Mouse (Mus musculus) 416B (cell line): ENCODE data around the gene Rasgef1a.
A peak's percentile ranks its signal among the peaks of the same experiment; 100 is the strongest.

Experiments used
- DNase-seq: peaks from one replicate; pipeline ENCODE4 v3.0.0; 2011; ENCODE audit warnings: low read depth

Rasgef1a gene

DNA sequence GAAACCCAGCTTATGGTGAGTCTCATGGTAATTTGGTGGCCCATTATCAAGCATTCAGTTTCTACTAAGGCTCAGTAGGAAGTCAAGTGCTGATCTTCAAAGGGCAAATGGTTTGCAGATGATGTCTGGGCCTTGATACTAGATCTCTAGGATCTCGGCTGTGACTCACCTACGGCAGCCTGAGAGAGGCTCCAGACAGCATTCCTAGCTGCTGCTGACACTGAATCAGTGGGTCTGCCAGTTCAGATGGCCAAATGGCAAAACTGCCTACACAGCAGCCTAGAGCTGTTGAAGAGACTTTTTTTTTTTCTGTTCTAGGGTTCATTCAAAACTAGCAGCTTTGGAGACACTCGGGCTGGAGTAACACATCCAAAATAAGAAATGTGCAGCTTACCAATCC is 15.8 kb downstream of the Rasgef1a start:
- no peak for DNase-seq

DNA sequence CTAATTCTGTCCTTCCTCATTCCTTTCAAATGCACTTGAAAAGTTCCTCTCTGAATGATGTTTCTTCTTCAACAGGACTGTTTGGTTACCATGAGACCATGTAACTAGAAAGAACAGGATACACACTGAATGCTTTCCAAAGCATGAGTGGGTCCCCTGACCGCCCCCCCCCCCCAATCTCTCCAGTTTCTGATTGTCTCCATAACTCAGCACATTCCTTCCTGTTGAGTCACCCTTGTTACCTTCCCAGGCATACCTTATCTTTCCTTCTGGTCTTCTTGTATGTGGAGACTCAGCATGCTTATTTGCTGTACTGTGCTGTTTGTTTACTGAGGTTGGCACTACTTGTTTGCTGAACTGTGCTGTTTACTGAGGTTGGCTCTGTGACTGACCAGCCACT is 20.2 kb downstream of the Rasgef1a start:
- DNase-seq = no peak

DNA sequence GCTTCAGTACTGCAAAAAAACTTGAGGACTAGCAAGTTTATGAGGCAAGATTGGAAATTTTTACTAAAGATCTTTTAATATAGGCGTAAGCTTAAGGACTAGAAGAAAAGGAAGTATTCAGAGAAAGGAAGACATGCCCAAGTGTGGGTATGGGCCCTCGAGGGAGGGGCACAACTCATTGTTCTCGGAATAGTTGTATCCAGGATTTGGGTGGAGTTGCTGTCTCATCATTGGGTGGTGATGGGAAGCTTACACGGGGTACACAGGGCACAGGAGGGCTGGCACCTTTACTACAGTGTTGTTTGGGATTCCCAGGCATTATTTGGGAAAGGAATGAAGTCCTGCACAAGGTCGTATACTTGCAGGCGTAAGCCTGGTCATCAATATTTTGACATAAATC is 24.4 kb downstream of the Rasgef1a start:
- no peak for DNase-seq

DNA sequence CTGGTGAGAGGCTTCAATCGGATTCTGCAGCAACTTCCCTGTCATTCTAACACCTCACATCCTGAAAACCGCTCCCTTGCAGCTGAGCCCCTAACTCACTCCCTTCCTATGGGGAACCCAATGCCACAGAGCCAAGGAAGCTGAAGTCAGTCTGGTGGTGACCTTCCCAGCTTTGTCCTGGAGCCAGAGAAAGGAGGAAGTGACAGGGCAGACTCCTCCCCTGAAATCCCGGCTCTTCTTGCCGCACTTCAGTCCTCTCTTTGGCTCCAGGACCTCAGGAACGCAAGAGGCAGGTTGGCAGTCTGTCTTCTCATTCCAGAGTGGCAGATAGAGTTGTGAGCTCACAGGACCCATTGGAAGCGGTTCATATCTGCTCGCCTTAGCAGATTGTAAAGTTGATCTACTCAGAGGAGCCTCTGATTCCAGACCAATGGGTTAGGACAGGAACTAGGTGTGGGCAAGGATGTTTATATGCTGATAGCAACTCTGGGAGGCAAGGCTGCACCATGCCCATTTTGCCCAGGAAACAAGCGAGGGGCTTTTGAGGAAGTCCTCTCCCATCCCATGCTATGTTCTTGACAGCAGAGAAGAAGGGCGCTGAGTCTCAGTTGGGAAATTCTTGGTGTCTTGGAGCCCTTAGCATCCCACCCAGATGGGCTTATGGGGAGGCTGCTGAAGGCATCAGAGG is 25.0 kb downstream of the Rasgef1a start:
- DNase-seq = no peak

DNA sequence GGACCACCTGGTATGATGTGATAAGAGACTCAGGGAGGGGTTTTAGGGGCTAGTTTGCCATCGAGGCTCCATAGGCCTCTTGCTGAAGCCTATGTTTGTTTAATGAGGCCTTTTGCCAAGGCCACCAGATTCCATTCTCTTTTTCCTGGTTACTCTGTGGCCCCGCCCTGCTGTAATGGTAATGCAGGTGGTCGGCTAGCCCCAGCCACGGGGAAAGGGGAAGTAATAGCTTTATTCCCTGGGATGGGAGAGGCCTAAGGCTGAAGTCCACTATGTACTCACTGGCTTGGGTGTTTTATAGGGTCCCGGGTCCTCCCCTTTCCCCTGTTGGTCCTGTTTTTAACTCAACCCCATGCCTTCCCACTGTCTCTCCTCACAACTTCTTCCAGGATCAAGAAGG is 25.6 kb downstream of the Rasgef1a start:
- DNase-seq = no peak

DNA sequence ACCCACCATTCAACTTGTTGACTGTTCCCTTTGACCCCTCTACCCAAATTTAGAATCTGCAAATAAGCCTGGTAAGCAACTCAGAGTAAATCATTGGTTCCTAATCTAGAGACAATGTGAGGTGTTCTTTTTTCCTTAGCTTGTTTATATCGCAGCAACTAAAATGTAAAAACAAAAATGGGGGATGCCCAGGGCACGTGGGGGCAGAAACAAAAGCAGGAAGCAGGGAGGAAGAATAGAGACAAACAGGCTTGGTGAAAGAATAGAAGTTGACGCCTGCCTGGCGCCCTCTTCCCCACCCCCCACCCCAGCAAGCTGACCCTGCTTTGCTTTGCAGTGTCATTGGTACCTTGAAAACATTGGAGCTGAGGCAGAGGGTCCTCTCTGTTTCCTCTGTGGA is 33.9 kb downstream of the Rasgef1a start:
- DNase-seq = no peak

DNA sequence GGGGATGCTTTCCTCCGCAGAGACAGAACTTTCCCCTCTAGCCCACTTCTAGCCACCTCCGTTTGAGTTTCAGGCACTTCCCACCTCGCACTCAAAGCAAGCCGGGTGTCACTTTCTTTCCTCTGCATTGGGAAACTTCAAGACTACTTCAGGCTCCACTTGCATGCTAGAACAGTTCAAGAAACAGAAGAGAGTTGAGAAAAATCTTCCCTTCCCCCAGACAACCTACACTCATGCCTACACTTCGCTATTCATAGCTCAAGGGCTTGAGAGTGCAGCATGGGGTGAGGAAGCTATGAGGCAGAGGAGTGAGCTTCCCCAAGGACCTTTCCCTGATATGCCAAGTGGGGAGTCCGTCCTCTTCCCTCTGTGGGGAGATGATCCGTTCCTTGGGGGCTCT is 34.7 kb downstream of the Rasgef1a start:
- no peak for DNase-seq

DNA sequence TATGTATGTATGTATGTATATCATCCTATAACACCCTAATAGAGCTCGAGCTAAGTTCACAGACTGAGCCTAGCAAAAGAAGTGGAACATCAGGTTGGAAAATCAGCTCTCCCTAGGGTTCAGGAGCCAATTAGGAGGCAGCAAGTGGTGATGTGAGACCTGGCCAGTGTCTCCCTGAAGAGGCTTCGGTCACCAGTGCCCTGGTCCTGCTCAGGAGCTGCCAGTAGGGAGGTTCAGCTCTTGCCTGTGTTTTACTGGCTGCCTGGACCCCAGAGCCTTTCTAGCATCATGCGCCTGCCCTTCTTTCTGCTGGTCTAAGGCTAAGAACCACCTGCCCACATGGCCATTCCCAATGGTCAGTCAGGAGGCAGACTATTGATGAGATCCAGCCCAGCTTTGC is 35.3 kb downstream of the Rasgef1a start:
- no peak for DNase-seq

DNA sequence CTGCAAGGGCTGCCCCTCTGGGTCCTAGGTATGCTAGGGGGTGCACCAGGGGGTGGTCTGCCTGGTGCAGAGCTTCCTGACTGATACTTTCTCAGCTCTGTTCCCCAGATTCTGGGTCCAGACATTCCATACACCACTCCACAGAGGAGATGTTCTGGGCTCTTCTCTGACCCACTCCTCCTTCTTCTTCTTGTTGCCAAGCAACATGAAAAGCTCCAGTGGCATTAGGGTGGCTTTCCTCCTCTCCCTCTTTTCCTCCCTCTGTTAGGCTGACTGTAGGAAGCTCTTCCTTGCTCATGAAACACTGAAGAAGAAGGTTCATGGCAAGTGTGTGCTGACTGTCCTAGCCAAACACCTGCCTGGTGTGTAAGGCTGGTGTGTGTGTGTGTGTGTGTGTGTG is 35.7 kb downstream of the Rasgef1a start:
- no peak for DNase-seq

DNA sequence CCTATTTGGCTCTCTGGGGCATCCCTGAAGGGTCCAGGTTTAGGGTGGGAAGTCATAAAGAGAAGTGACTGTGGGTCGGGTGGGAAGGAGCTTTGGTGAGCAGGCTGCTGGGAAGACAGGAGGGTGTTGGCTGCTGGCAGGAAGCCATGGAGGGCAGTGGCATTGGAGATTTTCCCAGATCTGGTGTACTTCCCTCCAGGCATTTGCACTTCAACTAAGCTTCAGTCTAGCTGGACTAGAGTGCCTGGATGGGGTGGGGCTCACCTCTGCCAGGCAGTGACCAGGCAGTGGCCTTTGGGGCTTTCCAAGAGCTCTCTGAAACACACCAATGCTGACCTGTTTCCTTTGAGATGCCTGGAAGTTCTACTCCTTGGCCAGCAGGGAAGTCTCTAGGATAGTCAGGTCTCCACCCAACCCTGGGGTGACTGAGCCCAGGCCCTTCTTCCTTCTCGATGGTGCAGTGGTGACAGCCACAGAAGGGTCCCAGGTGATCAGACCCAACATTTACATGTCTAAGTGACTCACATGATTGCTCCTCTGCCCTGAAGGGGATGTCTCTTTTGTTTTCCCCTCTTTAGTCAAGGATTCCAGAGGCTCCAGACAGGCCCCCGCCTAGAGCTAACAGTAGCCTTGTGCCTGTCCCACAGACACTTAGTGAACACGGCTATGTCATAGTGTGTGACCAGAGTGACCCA is 36.7 kb downstream of the Rasgef1a start:
- no peak for DNase-seq

DNA sequence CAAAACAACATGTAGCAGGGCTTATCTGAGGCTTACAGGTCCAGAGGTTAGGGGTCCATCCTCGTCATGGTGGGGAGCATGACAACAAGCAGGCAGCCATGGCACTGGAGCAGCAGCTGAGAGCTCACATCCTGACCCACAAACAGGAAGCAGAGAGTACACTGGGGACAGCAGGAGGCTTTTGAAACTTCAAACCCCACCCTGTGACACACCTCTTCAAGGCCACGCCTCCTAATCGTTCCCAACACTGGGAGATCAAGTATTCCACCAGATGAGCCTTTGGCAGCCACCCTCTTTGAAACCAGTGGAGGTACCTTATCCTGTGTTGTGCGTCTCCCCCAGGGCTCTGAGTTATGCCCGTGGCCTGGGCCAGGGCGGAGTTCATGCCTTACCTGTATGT is 38.5 kb downstream of the Rasgef1a start:
- DNase-seq = no peak

DNA sequence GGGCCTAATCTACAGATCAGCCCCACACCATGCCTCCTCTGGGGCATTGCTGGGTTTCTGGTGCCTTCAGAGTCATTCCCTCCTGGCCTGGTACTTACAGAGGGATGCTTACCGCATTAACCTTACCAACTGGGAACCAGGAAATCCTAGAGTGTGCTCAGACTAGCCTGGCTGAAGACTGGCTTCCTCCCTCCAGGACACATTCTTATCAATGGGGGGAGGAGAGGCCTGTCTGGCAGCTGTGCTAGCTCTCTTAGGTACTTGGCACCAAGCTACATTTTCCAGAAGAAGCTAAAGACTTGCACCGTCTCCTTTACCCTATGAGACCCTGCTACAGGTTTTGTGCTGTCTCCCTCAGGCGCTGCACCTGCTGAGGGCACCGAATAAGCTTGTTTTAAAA is 40.2 kb downstream of the Rasgef1a start:
- DNase-seq = no peak

DNA sequence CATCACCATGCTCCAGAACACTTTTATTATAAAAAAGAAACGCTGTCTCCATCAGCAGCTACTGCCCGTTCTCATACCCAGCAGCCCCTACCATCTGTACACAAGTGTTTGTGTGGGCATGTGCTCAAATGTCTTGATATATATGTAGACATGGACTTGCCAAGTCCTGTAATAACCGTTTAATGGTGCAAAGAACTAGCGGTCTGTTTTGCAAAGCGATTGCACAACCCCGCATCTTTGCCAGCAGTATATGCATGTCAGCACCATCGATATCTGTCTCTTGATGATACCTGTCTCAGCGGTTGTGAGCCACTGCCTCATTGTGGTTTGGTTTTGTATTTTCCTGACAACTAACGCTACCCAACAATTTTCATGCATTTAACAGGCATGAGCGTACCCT is 44.0 kb downstream of the Rasgef1a start:
- DNase-seq = peak; percentile 20

DNA sequence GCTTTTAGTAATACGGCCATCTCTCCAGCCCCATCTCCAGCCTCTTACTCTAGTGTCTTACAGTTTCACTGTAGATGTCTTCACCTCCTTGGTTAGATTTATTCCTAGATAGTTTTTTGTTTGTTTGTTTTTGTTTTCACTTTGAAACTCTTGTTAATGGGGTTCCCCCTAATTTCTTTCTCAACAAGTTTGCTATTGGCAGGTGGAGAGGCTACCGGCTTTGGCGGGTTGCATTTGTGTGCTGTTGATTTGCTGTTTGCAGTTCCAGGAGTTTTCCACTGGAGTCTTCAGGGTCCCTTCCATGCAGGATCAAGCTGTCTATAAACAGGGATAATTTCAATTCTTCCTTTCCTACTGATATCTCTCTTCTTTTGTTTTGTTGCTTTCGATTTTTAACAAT is 50.0 kb downstream of the Rasgef1a start:
- DNase-seq = no peak

DNA sequence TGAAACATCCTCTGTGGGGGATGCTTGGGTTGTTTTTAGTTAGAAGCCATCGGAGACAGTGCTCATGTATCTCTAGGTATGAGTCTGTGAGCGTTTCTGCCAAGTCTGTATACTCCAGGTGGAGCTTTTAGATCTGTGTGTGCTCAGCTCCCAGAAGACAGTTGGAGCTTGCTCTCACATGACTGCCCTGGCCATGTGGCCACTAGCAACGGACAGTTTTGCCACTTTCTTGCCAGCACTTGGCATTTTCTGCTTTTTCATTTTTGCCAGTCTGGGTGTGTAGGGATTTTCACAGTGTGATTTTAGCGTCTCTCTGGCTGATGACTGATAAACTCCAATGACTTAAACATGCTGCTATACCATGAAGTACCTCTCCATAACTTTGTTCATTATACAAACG is 52.0 kb downstream of the Rasgef1a start:
- DNase-seq = no peak

DNA sequence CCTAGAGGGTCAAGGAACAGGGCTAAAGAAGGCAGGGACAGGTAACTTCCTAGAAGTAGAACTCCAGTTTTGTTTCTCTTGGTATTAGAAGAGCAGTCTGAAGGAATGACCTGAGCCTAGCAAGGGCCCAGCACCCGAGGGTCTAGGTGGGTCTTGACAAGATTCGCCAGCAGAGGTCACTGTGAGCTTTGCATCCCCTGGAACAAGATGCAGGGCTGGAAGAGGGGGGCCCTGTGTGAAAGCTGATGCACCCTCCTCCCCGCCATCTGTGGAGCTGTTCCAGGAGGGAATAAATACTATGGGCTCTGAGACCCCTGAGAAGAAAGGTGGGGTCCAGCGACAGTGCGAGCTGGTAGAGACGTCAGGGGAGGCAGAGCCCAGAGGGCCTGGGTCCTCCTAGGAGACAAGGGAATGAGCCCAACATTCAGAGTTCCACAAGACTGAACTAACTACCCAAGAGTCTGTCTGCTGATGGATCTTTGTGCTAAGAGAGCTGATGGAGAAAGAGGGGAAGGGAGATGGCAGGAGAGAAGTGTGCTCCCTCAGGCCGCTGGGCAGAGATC is 53.8 kb downstream of the Rasgef1a start:
- DNase-seq = peak; percentile 62

DNA sequence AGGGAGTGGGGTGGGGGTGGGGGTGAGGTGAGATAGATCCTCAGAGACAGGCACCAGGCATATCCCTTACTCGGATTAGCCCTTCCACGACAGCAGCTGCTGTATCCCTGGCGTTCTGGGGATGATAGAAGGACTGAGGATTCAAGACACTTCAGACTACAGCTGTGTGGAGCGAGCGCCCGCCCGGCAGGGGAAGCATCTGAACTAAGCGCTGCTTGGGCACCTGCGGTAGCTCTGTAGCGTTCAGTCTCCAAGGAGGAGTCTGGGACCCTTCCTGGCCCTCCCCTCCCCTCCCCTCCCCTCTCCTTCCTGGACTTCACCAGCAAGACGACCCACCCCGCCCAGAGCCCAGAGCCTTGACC is 54.6 kb downstream of the Rasgef1a start:
- no peak for DNase-seq

DNA sequence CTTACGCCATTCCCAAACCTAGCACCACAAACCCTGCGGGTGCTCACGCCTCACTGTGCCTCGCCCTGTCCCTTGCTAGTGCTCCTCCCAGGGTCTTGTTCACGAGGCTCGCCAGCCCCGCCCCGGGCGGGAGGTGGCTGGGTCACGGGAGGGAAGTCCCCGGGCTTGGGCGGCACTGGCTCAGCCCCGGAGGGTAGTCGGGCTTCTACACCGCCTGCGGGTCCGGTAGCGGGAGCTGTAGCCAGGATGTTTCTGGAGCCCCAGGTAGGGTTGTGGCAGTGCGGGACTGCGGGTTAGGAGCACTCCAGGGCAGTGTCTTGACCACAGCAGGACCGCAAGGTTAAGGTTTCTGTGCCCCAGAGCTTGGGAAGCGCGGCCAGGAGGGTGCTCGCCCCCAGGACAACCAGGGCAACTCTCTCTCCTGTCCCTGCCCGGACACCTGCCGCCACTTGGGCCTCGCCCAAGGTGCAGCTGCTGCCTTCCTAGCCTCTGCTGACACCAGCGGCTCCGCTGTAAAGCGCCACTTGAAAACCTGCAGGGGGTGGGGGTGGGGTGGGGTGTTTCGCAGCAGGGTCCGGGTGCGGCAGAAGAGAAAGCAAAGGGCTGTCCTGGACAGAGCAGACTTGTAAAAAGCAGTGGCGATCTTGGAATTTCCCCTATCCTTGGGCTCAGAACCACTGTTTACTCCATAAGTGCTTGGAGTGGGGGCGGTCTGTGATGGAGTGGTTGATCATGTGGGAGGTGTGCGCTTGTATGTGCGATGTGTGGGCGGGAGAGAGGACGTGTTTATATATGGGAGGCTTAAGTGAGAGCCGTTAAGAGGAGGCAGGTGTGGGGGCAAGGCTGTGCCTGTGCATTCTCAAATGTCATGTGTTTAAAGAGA is 55.2 kb downstream of the Rasgef1a start:
- peak; percentile 11 for DNase-seq

DNA sequence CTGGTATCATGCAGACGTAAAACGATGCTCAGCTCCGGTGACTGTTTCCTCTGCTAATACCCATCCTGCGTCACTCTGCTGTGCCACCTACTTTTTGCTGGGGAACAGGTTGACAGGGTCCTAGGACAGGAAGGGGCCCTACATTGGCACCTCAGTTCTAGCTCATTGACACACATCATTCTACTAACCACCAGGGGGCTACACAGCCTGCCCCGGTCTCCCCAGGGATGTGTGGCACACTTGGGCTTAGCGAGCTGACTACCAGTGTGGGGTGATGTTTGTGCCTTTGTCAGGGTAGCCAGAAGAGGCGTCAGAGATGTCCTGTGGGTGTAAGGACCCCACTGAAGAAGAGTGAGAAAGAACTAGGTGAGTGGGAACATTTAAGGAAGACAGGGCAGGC is 56.5 kb downstream of the Rasgef1a start:
- peak; percentile 17 for DNase-seq

DNA sequence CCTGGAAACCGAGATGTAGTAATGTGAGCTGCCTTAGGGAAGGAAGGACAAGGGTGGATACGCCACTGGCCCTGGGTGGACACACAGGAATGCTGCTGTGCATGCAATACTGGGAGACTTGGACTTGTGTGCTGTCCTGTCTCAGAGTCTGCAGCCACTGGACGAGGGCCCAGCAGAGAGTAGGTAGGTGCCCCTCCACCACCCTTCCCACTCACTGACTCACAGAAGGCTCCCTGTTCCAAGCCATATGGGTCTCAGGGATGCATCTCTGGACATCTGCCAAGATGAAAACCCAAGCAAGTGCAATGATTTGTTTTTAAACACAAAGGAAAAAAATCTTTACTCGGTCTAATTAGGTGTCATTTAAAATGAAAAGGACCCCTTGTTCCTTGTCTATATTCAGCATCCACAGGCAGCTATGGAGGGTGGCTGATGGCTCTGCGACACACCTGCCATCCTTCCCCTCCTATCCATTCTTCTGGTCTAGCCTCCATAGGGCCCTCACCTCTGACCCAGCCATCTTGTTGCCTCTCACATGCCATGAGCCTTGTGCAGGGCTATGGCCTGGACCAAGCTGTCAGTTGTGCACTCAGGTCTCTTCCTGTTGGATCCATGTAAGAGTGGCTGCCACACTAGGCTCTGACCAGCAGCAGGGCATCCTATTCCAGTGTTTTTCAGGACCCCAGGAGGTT is 59.2 kb downstream of the Rasgef1a start:
- no peak for DNase-seq

DNA sequence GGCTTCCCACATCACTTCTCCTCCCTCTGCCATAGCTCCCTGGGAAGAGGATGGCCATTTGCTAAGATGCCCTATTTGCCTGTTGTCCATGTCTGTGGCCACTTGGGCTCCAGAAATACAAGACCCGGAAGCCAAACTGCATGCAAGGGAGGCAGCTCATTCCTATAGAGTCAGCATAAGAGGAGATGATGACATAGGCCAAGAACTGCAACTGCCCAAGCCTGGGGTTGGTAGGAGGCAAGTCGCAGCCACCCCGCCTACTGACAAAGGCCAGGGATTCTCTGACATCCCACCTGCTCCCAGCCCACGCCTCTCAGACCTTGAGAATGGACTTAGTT is 59.7 kb downstream of the Rasgef1a start:
- no peak for DNase-seq

DNA sequence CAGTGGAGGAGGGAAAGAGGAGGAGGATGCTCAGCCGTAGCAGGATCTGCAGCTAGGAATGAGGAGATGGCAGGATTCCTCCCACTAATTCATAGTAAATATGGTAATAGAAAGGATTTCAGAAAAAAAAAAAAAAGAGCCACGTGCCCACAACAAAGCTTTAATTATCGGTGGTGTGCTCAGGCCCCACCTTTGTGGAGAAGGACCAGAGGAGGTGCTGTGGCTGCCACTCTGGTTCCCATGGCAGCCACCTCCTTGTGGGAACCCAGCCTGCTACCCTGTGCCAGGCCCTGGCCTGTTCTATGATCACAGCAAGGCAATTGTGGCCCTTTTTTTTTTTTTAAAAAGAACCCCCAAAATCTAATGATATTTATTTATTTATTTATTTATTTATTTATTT is 60.2 kb downstream of the Rasgef1a start:
- no peak for DNase-seq
